Mouse (Mus musculus) CH12.LX (cell line): ENCODE measurements around the gene Sf3b3. TPM values are rescaled to one million over a fixed set of nuclear protein-coding genes. Genes with fewer than 3 reads are reported as not detected.

ENCODE experiments used
- DNase-seq: peaks from one replicate; pipeline ENCODE4 v3.0.0-alpha.2; 2013; ENCODE audit errors: extremely low read depth
- H3K27ac ChIP-seq: 2 replicates; pipeline ENCODE4 v1.5.1; 2012; ENCODE audit warnings: low read depth, mild to moderate bottlenecking, control low read depth, moderate library complexity; ENCODE audit not compliant: insufficient read depth
- H3K27me3 ChIP-seq: replicated peaks from 2 replicates; pipeline ENCODE3; 2012; ENCODE audit warnings: inconsistent platforms
- H3K36me3 ChIP-seq, 2 experiments: replicated peaks in 1 of 2; 2 replicates each; pipeline versions ENCODE3 to v1.6.1; 2012; ENCODE audit warnings: inconsistent platforms in 1 of 2, low read length in 1 of 2, mild to moderate bottlenecking in 1 of 2, mixed read lengths in 1 of 2, moderate library complexity in 1 of 2; ENCODE audit not compliant: control insufficient read depth in 1 of 2, insufficient read depth in 1 of 2
- H3K4me1 ChIP-seq, 2 experiments: 2 replicates each; pipeline ENCODE4 v1.6.1; 2012; ENCODE audit warnings: inconsistent platforms in 1 of 2, moderate library complexity in 1 of 2; ENCODE audit not compliant: insufficient read depth in 2 of 2, control insufficient read depth in 1 of 2
- H3K4me2 ChIP-seq: 2 replicates; pipeline ENCODE4 v1.6.1; 2012; ENCODE audit warnings: low read depth, mild to moderate bottlenecking, control low read depth; ENCODE audit not compliant: poor library complexity, insufficient read depth, severe bottlenecking
- H3K4me3 ChIP-seq, 3 experiments: fragments of 150-350 bp in 1 of 3; sonication (generic) in 1 of 3; replicated peaks in 1 of 3; 2 replicates each; pipeline versions ENCODE3 to v1.5.1; 2011 to 2012; ENCODE audit warnings: low read depth in 2 of 3, low read length in 2 of 3, mild to moderate bottlenecking in 2 of 3, moderate library complexity in 2 of 3, control low read depth in 1 of 3, improper control_type of control experiment in 1 of 3, inconsistent platforms in 1 of 3, mixed read lengths in 1 of 3; ENCODE audit not compliant: poor library complexity in 1 of 3
- H3K79me2 ChIP-seq: replicated peaks from 2 replicates; pipeline ENCODE4 v1.6.1; 2012; ENCODE audit warnings: mild to moderate bottlenecking, moderate library complexity; ENCODE audit not compliant: control insufficient read depth, poor library complexity, insufficient read depth, severe bottlenecking; ENCODE audit errors: extremely low read depth
- H3K9ac ChIP-seq: 2 replicates; pipeline ENCODE4 v1.6.1; 2012; ENCODE audit warnings: low read depth, mild to moderate bottlenecking, control low read depth, moderate library complexity; ENCODE audit not compliant: insufficient read depth
- H3K9me3 ChIP-seq: replicated peaks from 2 replicates; pipeline ENCODE3; 2012; ENCODE audit warnings: low read length, inconsistent platforms, mixed read lengths
- BHLHE40 ChIP-seq: IDR thresholded peaks from 2 replicates; pipeline ENCODE4 v1.6.1; 2011; ENCODE audit warnings: mild to moderate bottlenecking, low read depth, low read length, improper control_type of control experiment
- CHD1 ChIP-seq: IDR thresholded peaks from 2 replicates; pipeline ENCODE4 v1.6.1; 2012; ENCODE audit warnings: low read depth, low read length, improper control_type of control experiment, inconsistent platforms
- CHD2 ChIP-seq: IDR thresholded peaks from 2 replicates; pipeline ENCODE4 v1.6.1; 2011; ENCODE audit warnings: low read length, improper control_type of control experiment
- CTCF ChIP-seq, 2 experiments: IDR thresholded peaks in 1 of 2; conservative IDR thresholded peaks in 1 of 2; 2 replicates each; pipeline ENCODE4 v1.5.1; 2011 to 2012; ENCODE audit warnings: low read depth in 2 of 2, low read length in 2 of 2, improper control_type of control experiment in 1 of 2, inconsistent platforms in 1 of 2, mild to moderate bottlenecking in 1 of 2, moderate library complexity in 1 of 2
- E2F4 ChIP-seq: IDR thresholded peaks from 2 replicates; pipeline ENCODE4 v1.6.1; 2011; ENCODE audit warnings: low read depth, low read length, improper control_type of control experiment; ENCODE audit not compliant: insufficient replicate concordance
- ELF1 ChIP-seq: IDR thresholded peaks from 2 replicates; pipeline ENCODE4 v1.6.1; 2014; ENCODE audit warnings: low read depth, mild to moderate bottlenecking, inconsistent platforms, low read length, improper control_type of control experiment
- EP300 ChIP-seq: IDR thresholded peaks from 2 replicates; pipeline ENCODE4 v1.6.1; 2011; ENCODE audit warnings: low read length, improper control_type of control experiment
- ETS1 ChIP-seq: conservative IDR thresholded peaks from 2 replicates; pipeline ENCODE4 v1.6.1; 2012; ENCODE audit warnings: low read depth, mild to moderate bottlenecking, inconsistent platforms, low read length, improper control_type of control experiment, moderate library complexity
- MAFK ChIP-seq: IDR thresholded peaks from 2 replicates; pipeline ENCODE4 v1.6.1; 2011; ENCODE audit warnings: low read length, improper control_type of control experiment; ENCODE audit not compliant: insufficient replicate concordance
- MAX ChIP-seq: IDR thresholded peaks from 2 replicates; pipeline ENCODE4 v1.6.1; 2011; ENCODE audit warnings: low read length, improper control_type of control experiment
- MAZ ChIP-seq: IDR thresholded peaks from 2 replicates; pipeline ENCODE4 v1.6.1; 2012; ENCODE audit warnings: low read depth, mild to moderate bottlenecking, inconsistent platforms, low read length, improper control_type of control experiment, moderate library complexity
- MEF2A ChIP-seq: IDR thresholded peaks from 2 replicates; pipeline ENCODE4 v1.6.1; 2014; ENCODE audit warnings: low read depth, mild to moderate bottlenecking, inconsistent platforms, low read length, improper control_type of control experiment, borderline replicate concordance
- NELFE ChIP-seq: IDR thresholded peaks from 2 replicates; pipeline ENCODE4 v1.6.1; 2011; ENCODE audit warnings: low read depth, low read length, improper control_type of control experiment
- PAX5 ChIP-seq: IDR thresholded peaks from 2 replicates; pipeline ENCODE4 v1.6.1; 2012; ENCODE audit warnings: low read length, inconsistent platforms, mixed read lengths
- POLR2A ChIP-seq: IDR thresholded peaks from 2 replicates; pipeline ENCODE4 v1.6.1; 2011; ENCODE audit warnings: low read depth, mild to moderate bottlenecking, improper control_type of control experiment, low read length
- POLR2AphosphoS2 ChIP-seq: IDR thresholded peaks from 2 replicates; pipeline ENCODE4 v1.6.1; 2011; ENCODE audit warnings: low read depth, low read length, improper control_type of control experiment
- RCOR1 ChIP-seq: conservative IDR thresholded peaks from 2 replicates; pipeline ENCODE4 v1.6.1; 2012; ENCODE audit warnings: low read depth, mild to moderate bottlenecking, inconsistent platforms, low read length, improper control_type of control experiment
- SMC3 ChIP-seq: IDR thresholded peaks from 2 replicates; pipeline ENCODE4 v1.6.1; 2011; ENCODE audit warnings: low read depth, low read length, improper control_type of control experiment
- TCF12 ChIP-seq: IDR thresholded peaks from 2 replicates; pipeline ENCODE4 v1.6.1; 2014; ENCODE audit warnings: low read depth, mild to moderate bottlenecking, inconsistent platforms, low read length, improper control_type of control experiment
- UBTF ChIP-seq: IDR thresholded peaks from 2 replicates; pipeline ENCODE4 v1.6.1; 2012; ENCODE audit warnings: low read depth, mild to moderate bottlenecking, inconsistent platforms, low read length, improper control_type of control experiment, moderate library complexity
- ZKSCAN1 ChIP-seq: IDR thresholded peaks from 2 replicates; pipeline ENCODE4 v1.6.1; 2012; ENCODE audit warnings: low read depth, inconsistent platforms, low read length, improper control_type of control experiment, borderline replicate concordance
- ZNF384 ChIP-seq: IDR thresholded peaks from 2 replicates; pipeline ENCODE4 v1.6.1; 2012; ENCODE audit warnings: low read depth, low read length, improper control_type of control experiment, inconsistent platforms
- dilution Hi-C: fragments of 300-500 bp; cut with MboI; formaldehyde crosslinking; loops from 2 replicates; pipeline ENCODE4 v1.14.3; 2020; ENCODE audit warnings: low sequenced_read_pairs; ENCODE audit not compliant: extremely low pct_unique_long_range_greater_than_20kb, extremely low pct_ligation_motif_present
- in situ Hi-C: fragments of 300-500 bp; cut with MboI; formaldehyde crosslinking; loops from 3 replicates; pipeline ENCODE4 v1.14.3; 2019; ENCODE audit warnings: low sequenced_read_pairs, low pct_ligation_motif_present, low pct_unique_long_range_greater_than_20kb, mixed read lengths
- polyA plus RNA-seq: library from polyadenylated mRNA; unstranded; fragments of >175 nt; gene quantifications from 2 replicates; pipeline ENCODE4 v1.2.1, GENCODE M21; 2012; ENCODE audit warnings: low read depth; ENCODE audit not compliant: insufficient read length
- total RNA-seq, 2 experiments: library from RNA; depleted of rRNA; stranded (reverse); fragments of 300-350 nt in 1 of 2; fragments of >200 nt in 1 of 2; gene quantifications; 2 replicates each; pipeline ENCODE4 v1.2.3; 2012 to 2014

The Sf3b3 gene
- total and polyA plus RNA-seq, 3 experiments = 136 to 213 (median 137) TPM

DNA sequence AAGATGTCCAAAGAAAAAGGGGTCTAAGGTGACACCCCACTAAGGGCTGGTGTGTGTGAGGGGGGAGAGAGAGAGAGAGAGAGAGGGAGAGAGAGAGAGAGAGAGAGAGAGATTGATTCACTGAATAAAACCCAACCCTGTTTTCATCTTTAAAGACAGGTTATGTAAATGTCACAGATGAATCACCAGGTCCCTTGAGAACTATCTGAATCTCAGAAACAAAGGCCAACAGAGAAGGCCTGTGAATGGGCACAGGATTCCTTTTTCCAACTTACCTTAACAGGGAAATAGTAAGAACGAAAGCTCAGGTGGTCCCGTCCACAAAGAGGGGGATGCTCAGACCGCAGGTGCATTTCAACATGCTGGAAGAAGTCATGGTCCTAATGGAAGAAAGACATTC lies 35.5 kb downstream of the Sf3b3 start:
- H3K27ac ChIP-seq = no peak overlapping the region

DNA sequence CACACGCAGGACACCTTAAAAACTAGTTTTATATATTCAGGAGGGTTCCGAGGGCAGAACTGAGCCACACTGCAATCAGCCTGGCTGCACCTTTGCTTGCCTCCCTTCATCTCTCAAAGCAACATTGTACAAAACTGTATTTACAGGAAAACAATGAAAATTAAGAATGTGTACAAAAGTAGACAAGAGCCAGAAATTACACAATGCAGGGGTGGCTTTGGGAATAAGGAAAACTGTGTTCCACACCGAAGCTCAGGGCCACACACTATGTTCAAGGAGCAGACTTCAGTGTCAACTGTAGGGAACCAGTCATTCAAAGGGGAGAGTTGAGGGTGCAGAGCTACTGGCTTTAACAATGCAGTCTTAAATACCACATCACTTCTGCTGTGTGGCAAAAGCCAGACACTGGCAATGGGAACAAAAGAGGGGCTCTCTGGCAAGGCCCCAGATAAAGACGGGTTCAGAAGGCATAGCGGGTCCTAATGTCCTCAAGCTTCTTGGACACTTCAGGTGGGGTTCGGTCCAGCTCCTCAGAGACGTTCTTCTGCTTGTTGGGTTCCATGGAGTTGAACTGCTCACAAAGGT lies 36.0 kb downstream of the Sf3b3 start:
- H3K9me3 ChIP-seq = no peaks in the 10 kb centered on the region

More for the DNA sequence above, 35.5 kb downstream of the Sf3b3 start:
- H3K4me1 ChIP-seq = peaks cover 9 to 93% of the 10 kb centered on the region in 2 experiments; a peak in 3 of 4 replicates
- dilution Hi-C loops = no loop called here
- DNase-seq = no peak
- H3K79me2 ChIP-seq = peaks cover 4% of the 10 kb centered on the region
- H3K4me3 ChIP-seq = no peak overlapping the region
- H3K9me3 ChIP-seq = no peaks in the 10 kb centered on the region
- no peak overlapping the region for H3K9ac ChIP-seq
- TF ChIP-seq CHD1 = no peak
- TF ChIP-seq ZNF384 = no peak
- no peak for TF ChIP-seq MAZ
- H3K36me3 ChIP-seq = peaks cover 69 to 75% of the 10 kb centered on the region in 2 experiments
- no peak overlapping the region for H3K4me2 ChIP-seq
- no peaks in the 10 kb centered on the region for H3K27me3 ChIP-seq
- in situ Hi-C loops = loop anchor here (10.0 kb wide), 1 partner anchor 46 kb away; no protein-coding TSS in a partner anchor

DNA sequence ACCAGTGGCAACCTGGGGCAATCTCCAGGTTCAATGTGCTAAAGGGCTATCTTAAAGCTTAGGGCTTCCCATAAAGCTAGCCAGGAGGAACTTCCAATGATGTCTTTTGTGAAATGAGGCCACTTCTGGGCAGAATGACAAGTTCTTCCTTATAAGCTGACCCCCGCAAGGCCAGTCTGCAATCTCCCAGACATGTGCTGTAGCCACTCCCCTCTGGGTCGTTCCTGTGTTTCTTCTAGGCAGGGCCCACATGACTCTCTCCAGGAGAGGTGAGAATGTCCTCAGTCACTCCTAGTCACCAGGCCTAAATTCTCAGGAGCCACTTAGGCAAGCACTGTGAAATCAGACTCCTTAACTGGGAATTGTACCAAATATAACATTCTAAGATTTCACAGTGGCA lies 36.8 kb downstream of the Sf3b3 start:
- dilution Hi-C loops (no loop called here), in situ Hi-C loops (loop anchor here (10.0 kb wide), 1 partner anchor 45 kb away; no protein-coding TSS in a partner anchor)
- Histone ChIP-seq H3K27ac (no peak overlapping the region), H3K9ac (no peak overlapping the region), H3K4me2 (no peak overlapping the region), H3K4me1 (peaks cover 9 to 88% of the 10 kb centered on the region in 2 experiments), H3K36me3 (peaks cover 57 to 62% of the 10 kb centered on the region in 2 experiments)
- TF ChIP-seq ZNF384 (no peak), ZKSCAN1 (no peak), CHD1 (no peak), UBTF (no peak), MEF2A (no peak), EP300 (no peak), BHLHE40 (no peak), POLR2A (no peak), SMC3 (no peak), TCF12 (no peak), MAX (no peak), ETS1 (no peak), CHD2 (no peak), PAX5 (no peak), MAFK (no peak), POLR2AphosphoS2 (no peak)
- TF ChIP-seq, all 38 proteins: peak for 0
- Histone ChIP-seq H3K27me3 (no peaks in the 10 kb centered on the region), H3K4me3 (no peak overlapping the region), H3K9me3 (no peaks in the 10 kb centered on the region), H3K79me2 (peaks cover 4% of the 10 kb centered on the region; the same call in 1 of the 2 replicates)
- DNase-seq = no peak

More for the DNA sequence above, 36.0 kb downstream of the Sf3b3 start:
- in situ Hi-C loops = loop anchor here (10.0 kb wide), 1 partner anchor 46 kb away; no protein-coding TSS in a partner anchor
- Histone ChIP-seq H3K27ac (no peak overlapping the region), H3K4me2 (no peak overlapping the region), H3K79me2 (peaks cover 4% of the 10 kb centered on the region), H3K36me3 (peaks cover 64 to 69% of the 10 kb centered on the region in 2 experiments), H3K27me3 (no peaks in the 10 kb centered on the region), H3K9ac (no peak overlapping the region), H3K4me3 (no peak overlapping the region), H3K4me1 (peaks cover 9 to 93% of the 10 kb centered on the region in 2 experiments)
- no peak for DNase-seq
- TF ChIP-seq CTCF (conservative IDR thresholded peaks at IDR 0.05 in 1 of 2, IDR thresholded peaks at IDR 0.05 in 1 of 2; ENCODE audit: low read depth in 2 of 2, low read length in 2 of 2) (no peak), MAZ (no peak), NELFE (no peak), PAX5 (no peak), UBTF (no peak), ELF1 (no peak), E2F4 (no peak), ZNF384 (no peak), RCOR1 (no peak)
- dilution Hi-C loops = no loop called here
